Mouse (Mus musculus) bone marrow macrophage, adult 2 months (primary cell): ENCODE data around the gene Khdc4.

Source experiments
- CTCF ChIP-seq: IDR thresholded peaks from 2 replicates; pipeline ENCODE4 v1.5.1; 2012; ENCODE audit warnings: low read depth, mild to moderate bottlenecking, low read length, moderate library complexity
- POLR2A ChIP-seq: IDR thresholded peaks from 2 replicates; pipeline ENCODE4 v1.6.1; 2012; ENCODE audit warnings: mild to moderate bottlenecking, low read depth, low read length, borderline replicate concordance

DNA sequence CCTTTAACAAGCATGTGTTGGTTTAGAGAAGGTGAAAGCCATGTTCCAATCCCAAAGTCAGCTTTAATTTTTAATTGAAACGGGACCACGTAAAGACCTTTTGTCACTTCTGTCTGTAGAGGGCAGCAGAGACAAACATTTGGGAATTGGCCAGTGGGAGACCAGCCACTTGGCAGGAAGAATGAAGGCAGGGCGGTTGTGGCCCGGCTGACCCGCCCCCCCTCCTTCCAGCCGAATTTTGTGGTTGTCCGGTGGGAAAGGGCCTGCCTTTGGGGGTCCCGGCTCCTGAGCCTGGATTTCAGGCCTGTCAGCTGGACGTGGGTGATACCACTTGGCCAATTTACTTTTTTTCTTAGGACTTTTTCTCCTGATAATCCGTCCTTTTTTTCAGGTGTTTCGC is 8.2 kb upstream of the Khdc4 start:
- TF ChIP-seq CTCF = no peak
- no peak for TF ChIP-seq POLR2A
